20 mouse cellular contexts compared by ENCODE assay signal in genomic region chr8:25370947-25371346, GRCm38 (mm10).
DNase-seq lines count a peak whose midpoint lies in the region; ATAC-seq and TF ChIP-seq lines count a peak whose summit lies in the region.
"Had no signal": no experiment of that assay in that cellular context is flagged by ENCODE, and none has a peak within 500 bp of the region (broad histone marks: within the 10 kb centered on the region; RNA-seq: fewer than 3 reads in every experiment).

No protein-coding gene starts in this region.

- H3K4me1 ChIP-seq in neural tube, embryonic 15.5 days: peaks cover 17% of the 10 kb centered on the region
- peaks cover 15% of the 10 kb centered on the region for H3K4me1 ChIP-seq in hindbrain, embryonic 16.5 days (ENCODE audit: control insufficient read depth, insufficient read depth, low read depth, low read length)

- no peaks in the 10 kb centered on the region for H3K79me2 ChIP-seq in C2C12 (ENCODE audit: control insufficient read depth, insufficient read depth)

- no peak overlapping the region for H3K9ac ChIP-seq in neural tube, embryonic 15.5 days (replicated peaks)
- no peak overlapping the region for H3K9ac ChIP-seq in hindbrain, embryonic 16.5 days (ENCODE audit: low read depth, low read length)
- H3K9ac ChIP-seq: forebrain, embryonic 15.5 days; hindbrain, embryonic 14.5 days had no signal

- H3K27ac ChIP-seq in neural tube, embryonic 15.5 days (replicated peaks): no peak overlapping the region
- no peak overlapping the region for H3K27ac ChIP-seq in hindbrain, embryonic 16.5 days (ENCODE audit: low read depth, low read length)
- H3K27ac ChIP-seq: forebrain, embryonic 15.5 days; heart, embryonic 10.5 days; hindbrain, embryonic 10.5 days; hindbrain, embryonic 14.5 days had no signal

- H3ac ChIP-seq in C2C12 (ENCODE audit: control insufficient read depth, insufficient read length, low read depth): no peak overlapping the region

- no peak for ATAC-seq in neural tube, embryonic 15.5 days (ENCODE audit: low FRiP score)
- ATAC-seq in hindbrain, embryonic 16.5 days: no peak
- ATAC-seq: CD4-positive, CD25-positive, alpha-beta regulatory T cell, adult 4 months; forebrain, embryonic 15.5 days; inflammation-experienced regulatory T-cells, adult 6 months had no signal

- no peaks in the 10 kb centered on the region for H3K79me3 ChIP-seq in C2C12 (ENCODE audit: low read depth)

- TF ChIP-seq CTCF in C2C12 (IDR thresholded peaks at IDR 0.05; ENCODE audit: control insufficient read depth, insufficient read depth, insufficient read length): no peak

- H3K4me2 ChIP-seq in neural tube, embryonic 15.5 days: no peak overlapping the region
- H3K4me2 ChIP-seq in hindbrain, embryonic 16.5 days (ENCODE audit: low read length): no peak overlapping the region
- H3K4me2 ChIP-seq: forebrain, embryonic 15.5 days; hindbrain, embryonic 14.5 days had no signal

- no peaks in the 10 kb centered on the region for H3K27me3 ChIP-seq in C2C12 (ENCODE audit: control insufficient read depth, insufficient read depth, insufficient read length)
- H3K27me3 ChIP-seq in neural tube, embryonic 15.5 days (replicated peaks): no peaks in the 10 kb centered on the region
- no peaks in the 10 kb centered on the region for H3K27me3 ChIP-seq in hindbrain, embryonic 16.5 days (replicated peaks; ENCODE audit: control insufficient read depth, insufficient read depth, low read length)
- H3K27me3 ChIP-seq: forebrain, embryonic 15.5 days had no signal

- H3K4me3 ChIP-seq in C2C12 (ENCODE audit: insufficient read depth, poor library complexity, severe bottlenecking): no peak overlapping the region
- H3K4me3 ChIP-seq in neural tube, embryonic 15.5 days (replicated peaks): no peak overlapping the region
- H3K4me3 ChIP-seq in hindbrain, embryonic 16.5 days (ENCODE audit: low read length): no peak overlapping the region
- H3K4me3 ChIP-seq: forebrain, embryonic 15.5 days; heart, embryonic 10.5 days; hindbrain, embryonic 10.5 days had no signal

- DNase-seq in ZHBTc4 (ENCODE audit: low read depth, low spot score): peak; percentile 39
- DNase-seq in thymus, postnatal 0 days (ENCODE audit: low spot score): peak; percentile 36
- peak; percentile 32 for DNase-seq in thymus, postnatal 4 days
- DNase-seq: adrenal gland, postnatal 14 days; cerebellum, adult 11-12 months; cerebellum, adult 9-10 months; cerebellum, postnatal 25 days; gastrocnemius, postnatal 36 days; heart, adult 18-20 months; heart, postnatal 14 days had no signal

- H3K9me3 ChIP-seq in neural tube, embryonic 15.5 days (replicated peaks): no peaks in the 10 kb centered on the region
- H3K9me3 ChIP-seq in hindbrain, embryonic 16.5 days (ENCODE audit: control insufficient read depth, low read length): no peaks in the 10 kb centered on the region
- H3K9me3 ChIP-seq: forebrain, embryonic 15.5 days; G1E; heart, embryonic 10.5 days; hindbrain, embryonic 10.5 days had no signal

- H3K36me3 ChIP-seq in C2C12 (ENCODE audit: control insufficient read depth, insufficient read depth): no peaks in the 10 kb centered on the region
- H3K36me3 ChIP-seq in neural tube, embryonic 15.5 days: no peaks in the 10 kb centered on the region
- no peaks in the 10 kb centered on the region for H3K36me3 ChIP-seq in hindbrain, embryonic 16.5 days (ENCODE audit: control insufficient read depth, insufficient read depth, low read length)
- H3K36me3 ChIP-seq: forebrain, embryonic 15.5 days; G1E; heart, embryonic 10.5 days; hindbrain, embryonic 10.5 days had no signal

- 53% methylated on average over 9 of the region's 11 CpGs for WGBS in neural tube, embryonic 15.5 days
- WGBS in hindbrain, embryonic 16.5 days: 50% methylated on average over 11 of the region's 11 CpGs

TF ChIP-seq in C2C12, 6 proteins besides CTCF, POLR2A, EP300 and RAD21:
- TF ChIP-seq MYOG (IDR thresholded peaks at IDR 0.05; ENCODE audit: control insufficient read depth, extremely low read depth, insufficient read length) (no peak), MYOD1 (IDR thresholded peaks at IDR 0.05; ENCODE audit: control insufficient read depth, insufficient read length, low read depth) (peak; percentile 49)
